Mouse (Mus musculus) erythroblast, adult 5-6 weeks (primary cell): ENCODE results near the gene Supt7l. TPM values are rescaled to one million over a fixed set of nuclear protein-coding genes. Genes with fewer than 3 reads are reported as not detected.
"Not testable (repeated sequence)": the region's sequence is repeated elsewhere in the genome, so short reads cannot be mapped to it uniquely, and the experiment has no call there.

ENCODE experiments used
- ATAC-seq: replicated peaks from 2 replicates; pipeline ENCODE4 v1.8.0; 2016; ENCODE audit warnings: moderate number of reproducible peaks, mild to moderate bottlenecking, moderate TSS enrichment, inconsistent platforms; ENCODE audit not compliant: poor library complexity, low FRiP score, severe bottlenecking
- total RNA-seq, 2 experiments: library from RNA; stranded (forward) in 1 of 2; stranded (reverse) in 1 of 2; fragments of 150-400 nt in 1 of 2; fragments of 200-764, 138-1000 nt in 1 of 2; gene quantifications; 2 replicates each; pipeline versions ENCODE4 v1.2.3 to v1.2.4; 2015 to 2017; ENCODE audit warnings: low replicate concordance in 2 of 2

Supt7l gene
- total RNA-seq (2015; ENCODE audit: low replicate concordance) (11.5 and 13.3 TPM in 2 replicates), total RNA-seq (2017; ENCODE audit: low replicate concordance) (17.8 and 20.8 TPM in 2 replicates)

DNA sequence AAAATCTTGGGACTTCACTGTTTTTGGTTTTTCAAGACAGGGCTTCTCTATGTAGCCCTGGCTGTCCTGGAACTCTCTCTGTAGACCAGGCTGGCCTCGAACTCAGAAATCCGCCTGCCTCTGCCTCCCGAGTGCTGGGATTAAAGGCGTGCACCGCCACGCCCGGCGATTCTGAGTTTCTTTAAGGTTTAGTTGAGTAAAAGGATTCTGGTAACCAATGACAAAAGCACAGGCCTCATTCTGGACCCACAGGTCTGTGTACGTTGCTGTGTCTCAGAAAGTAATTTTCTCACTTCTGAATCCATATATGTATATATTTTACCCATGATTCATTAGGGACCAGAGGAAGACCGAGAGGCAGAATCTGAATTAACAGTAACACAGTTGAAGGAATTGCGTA is at the start of gene Supt7l:
Supt7l (minus strand) TSS at position 101 of the 400 bp plus-strand sequence.
- not testable (repeated sequence) for ATAC-seq

DNA sequence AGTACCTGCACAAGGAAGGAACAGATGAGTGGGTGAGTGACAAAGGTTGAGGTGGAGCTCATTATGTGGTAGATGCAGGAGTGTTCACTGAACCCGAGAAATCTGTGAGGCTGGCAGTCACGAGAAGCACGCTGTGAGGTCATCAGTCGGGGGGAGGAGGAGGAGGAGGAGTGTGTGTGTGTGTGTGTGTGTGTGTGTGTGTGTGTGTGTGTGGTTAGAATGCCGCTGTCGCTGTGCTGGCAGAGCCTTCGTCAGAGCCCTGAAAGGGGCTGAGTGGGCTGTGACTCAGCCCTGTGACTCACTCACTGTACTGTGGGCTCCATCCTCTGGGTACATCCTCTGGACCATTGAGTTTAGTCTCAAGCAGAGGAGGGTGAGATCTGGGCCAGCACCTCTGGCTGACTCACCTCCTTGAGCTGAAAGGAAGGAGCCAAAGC is 49.0 kb upstream of the Supt7l start:
- no peak for ATAC-seq

DNA sequence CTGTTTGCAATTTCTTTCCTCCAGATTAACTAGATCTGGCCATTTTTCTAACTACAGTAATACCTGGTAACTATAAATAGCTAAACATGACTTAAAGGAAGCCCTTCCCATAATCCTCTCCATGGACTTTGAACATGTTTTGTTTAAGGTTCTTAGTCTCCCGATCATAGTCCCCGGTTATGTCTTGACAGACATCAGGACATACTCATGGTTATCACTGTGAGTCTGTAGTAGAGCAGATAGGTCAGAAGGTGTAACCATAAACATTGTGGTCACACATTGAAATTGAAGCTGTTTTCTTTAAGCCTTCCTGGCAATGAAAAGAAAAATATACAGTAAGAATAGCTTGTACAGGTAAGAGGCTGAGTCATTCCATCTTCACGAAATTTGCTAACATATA is 46.1 kb upstream of the Supt7l start:
- no peak for ATAC-seq

DNA sequence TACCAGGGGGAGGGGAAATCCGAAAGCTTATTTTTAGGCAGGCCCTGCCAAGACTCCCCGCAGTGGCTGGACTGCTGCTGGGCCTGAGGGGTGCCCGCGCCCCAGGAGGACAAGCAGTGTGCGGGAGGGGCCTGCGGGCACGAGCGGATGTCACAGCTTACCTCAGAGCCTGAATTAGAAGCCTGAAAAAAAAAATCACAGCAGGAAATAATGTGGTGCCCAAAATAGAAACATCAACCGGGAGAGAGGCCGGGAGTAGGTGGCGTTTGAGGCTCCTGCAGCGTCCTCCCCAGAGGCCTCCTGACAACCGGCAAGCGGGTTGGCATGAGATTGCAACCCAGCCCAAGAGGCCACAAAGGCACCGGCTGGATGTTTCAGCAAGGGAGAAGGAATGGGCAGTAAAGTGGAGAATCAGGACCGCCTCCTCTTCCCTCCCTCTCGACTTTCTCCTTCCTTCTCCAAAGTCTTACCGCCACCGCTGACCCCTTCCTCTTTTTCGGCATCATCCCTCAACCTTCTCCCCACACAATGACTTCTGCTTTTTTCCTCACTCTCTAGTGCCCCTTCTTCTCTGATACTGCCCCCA is 43.5 kb upstream of the Supt7l start:
- ATAC-seq, result no peak

- no peak for ATAC-seq
These were observed 40.5 kb upstream of the Supt7l start for GRCm38 (mm10) chr5:31567951-31568657.

DNA sequence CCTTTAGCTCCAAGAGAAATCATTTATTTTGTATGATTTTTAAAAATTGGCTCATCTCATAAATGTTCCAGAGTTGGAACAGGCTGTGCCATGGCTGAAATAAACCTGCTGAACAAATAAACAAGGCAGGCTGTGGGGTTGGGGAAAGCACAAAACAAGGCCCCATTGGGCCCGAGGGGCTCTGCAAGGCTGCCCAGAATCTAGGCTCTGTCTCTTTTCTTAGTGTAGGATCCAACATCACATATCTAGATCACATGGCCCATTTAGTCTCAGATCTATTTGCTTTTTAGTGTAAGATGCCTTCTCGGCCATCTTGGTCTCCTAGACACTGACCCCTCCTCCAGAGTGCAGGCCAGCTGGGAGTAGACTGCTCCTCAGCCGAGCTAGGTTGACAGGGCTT is 38.9 kb upstream of the Supt7l start:
- no peak for ATAC-seq

DNA sequence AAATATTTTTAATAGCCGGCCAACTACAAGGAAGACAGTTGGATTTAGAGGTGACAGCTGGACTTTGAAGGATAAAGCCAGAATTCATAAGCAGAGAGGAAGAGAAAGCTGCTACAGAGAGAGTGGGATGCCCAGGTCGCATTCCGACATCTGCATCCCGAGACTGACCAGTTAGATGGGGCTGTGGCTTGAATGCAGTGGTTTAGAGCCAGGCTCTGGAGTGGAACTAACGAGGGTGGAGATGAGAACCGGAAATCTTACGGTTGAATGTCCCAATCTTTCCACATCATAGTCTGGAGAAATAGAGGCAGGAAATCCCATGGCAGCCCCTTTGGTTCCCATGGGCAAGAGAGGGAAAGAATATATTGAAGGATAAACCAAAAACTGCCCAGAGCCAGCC is 38.4 kb upstream of the Supt7l start:
- ATAC-seq, result no peak

DNA sequence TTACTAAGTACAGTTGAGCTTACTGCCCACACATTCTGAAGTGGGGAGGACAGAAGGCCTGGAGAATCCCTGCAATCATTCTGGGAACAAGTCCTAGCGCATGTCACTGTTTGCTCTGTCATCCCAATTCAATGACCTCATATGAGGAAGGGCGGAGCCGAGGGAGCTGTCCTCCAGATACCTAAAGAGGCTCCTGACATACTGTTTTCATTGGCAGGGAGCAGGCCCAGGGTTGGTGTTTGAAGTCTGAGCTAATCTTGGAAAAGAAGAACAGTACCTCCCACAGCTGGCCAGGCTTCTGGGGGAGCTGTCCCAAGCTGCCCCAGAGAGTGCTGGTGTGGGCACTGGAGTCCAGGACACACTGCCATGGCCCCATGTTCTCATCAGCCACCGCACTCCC is 37.4 kb upstream of the Supt7l start:
- ATAC-seq, result no peak

DNA sequence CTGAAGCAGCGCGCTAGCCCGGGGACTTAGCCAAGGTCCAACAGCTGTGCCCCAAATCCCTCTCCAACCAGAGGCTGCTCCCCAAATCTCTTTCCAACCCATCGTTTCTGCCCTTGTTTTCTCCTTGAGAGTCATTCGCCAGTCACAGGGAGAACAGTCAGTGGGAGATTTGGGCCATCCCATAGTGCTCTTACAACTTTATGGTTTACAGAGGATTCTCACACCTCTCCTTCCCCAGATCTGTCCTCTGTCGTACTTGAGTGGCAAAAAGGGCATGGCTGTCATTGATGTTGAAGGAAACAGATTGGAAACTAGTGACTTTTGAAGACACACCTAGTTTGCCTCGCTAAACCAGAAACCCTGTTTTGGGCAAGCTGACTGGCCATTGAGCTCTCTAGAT is 36.3 kb upstream of the Supt7l start:
- no peak for ATAC-seq

GRCm38 (mm10) chr5:31563496-31563895 is 35.9 kb upstream of the Supt7l start:
- ATAC-seq, result peak; percentile 71

DNA sequence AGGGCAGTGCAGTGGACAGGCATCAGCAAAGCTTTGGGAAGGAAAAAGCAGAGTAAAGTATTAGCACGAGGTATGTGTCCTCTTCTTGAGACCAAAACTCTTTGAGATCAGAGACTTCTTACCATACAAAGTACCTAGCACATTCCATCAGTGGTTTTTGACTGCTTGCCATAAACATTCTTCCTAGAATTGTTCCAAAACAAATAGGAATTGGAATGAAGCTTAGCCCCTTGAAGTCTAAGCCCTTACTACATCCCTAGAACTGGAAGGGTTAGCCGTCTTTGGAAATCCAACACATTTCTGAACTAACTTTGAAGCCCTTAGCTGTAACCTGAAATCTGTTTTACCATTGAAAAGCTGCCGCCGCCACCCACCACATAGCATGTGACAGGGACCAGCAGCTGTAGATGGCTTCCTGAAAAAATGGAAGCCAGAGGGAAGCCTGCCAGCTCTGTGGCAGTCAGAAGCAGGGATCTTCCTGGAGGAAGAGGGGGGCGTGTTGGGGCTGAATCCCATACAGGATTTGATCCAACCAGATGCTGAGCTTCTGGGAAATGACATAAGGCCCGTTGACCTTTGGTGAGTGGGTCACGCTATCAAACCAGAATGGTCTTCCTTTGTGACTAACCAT is 34.5 kb upstream of the Supt7l start:
- no peak for ATAC-seq

GRCm38 (mm10) chr5:31560352-31560751 is 32.7 kb upstream of the Supt7l start:
- ATAC-seq, result no peak

- no peak for ATAC-seq
These were observed 31.8 kb upstream of the Supt7l start for GRCm38 (mm10) chr5:31559401-31559800.

DNA sequence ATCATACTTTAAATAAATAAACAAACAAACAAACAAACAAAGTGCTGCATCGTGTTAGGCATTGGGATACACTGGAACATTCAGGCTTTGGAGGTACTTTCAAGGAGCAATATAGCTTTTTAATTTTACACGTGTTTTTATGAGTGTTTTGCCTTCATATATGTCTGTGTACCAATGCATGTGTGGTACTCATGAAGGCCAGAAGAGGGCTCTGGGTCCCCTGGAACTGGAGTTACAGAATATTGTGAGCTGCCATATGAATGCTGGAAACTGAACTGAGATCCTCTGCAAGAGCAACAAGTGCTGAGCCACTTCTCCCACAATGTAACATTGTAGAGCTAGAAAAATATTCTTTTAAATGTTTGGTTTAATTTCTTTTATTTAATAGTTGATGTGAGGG is 7.6 kb upstream of the Supt7l start:
- no peak for ATAC-seq

DNA sequence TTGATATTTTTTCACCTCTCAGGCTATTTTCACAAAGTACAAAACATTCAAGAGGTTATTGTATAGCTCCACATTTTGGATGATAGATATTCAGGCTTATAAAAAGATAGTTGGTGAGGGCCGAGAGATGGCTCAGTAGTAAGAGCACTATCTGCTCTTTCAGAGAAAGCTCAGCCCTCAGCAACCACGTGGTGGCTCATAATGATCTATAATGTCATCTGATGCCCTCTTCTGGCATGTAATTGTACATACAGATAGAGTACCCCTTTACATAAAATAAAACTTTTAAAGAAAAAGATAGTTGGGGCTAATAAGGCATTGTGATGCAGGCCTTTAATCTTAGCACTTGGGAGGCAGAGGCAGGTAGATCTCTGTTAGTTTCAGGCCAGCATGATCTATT is 953 bp upstream of the Supt7l start:
- ATAC-seq, result no peak

GRCm38 (mm10) chr5:31527117-31527680 is 408 bp downstream of the Supt7l start:
- peak; percentile 66 for ATAC-seq

DNA sequence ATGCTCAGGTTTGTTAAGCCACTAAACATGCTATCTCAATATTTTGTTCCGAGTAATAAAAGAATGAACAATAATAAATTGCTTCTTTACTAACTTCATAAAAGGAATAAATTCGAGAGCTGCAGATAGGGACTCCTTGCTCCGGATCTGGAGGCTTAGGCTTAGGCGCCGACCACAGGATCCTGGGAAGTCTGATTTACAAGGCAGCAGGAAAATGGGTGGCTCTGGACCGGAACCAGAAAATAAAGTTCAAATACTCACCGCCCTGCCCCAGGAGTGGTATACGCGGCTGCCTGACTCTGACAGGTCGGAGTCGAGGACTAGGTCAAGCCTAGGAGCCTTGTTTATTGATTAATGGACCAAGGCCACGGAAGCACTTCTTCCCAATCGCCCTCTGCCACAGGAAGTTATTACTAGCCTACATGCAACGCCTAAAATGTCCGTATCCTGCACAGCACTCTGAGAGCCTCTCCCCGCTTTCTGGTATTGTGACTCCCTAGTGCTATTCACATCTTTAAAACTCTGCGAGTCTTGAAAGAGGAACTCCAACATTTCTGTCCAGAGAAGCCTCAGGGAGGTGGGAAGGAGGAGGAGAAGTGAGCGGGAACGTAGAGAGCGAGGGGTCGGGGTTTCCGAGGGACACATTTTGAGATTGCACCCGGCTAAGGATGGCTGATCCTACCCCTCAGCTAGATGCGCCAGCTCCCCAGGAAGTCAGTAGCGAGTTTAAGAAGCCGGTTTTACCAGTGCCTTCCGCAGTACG is 1.1 kb downstream of the Supt7l start, which contains the start of gene Slc4a1ap:
Slc4a1ap (plus strand) TSS at position 642 of the 763 bp plus-strand sequence.
- peak; percentile 91 for ATAC-seq

DNA sequence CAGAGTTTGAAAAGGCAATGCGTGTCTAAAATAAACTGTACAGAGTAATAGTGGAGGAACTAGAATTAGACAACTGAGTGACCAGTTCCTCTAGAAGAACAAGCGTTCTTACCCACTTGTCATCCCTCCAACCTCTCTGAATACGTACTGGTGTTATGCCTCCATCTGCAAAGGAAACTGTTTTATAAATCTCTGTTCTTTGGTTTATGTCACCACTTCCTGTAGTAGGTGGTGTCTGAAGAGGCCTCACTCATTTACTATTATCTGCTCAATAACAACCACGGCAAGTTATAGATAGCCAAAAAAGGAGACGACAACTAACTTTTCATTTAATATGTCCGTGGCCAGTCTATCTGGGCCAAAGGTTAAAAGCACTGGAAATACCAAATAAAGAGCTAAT is 7.1 kb downstream of the Supt7l start:
- no peak for ATAC-seq

DNA sequence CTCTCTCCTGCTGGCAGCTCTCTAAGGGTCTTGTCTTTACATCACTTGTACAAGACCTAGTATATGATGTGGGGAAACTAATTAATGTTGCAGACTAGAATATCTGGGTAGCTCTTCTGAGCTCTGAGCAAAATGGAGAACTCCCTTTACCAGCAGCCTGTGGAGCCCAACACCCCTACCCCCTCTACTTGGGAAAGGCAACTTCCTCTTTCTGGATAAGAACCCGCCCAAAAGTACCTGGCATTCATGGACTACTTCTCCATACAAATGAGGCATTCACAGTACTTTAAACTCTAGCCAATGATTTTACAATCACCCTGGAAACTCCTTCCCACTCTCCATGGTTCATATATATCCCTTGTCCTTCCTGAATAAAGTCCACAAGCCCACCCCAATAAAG is 15.1 kb downstream of the Supt7l start:
- ATAC-seq, result no peak

DNA sequence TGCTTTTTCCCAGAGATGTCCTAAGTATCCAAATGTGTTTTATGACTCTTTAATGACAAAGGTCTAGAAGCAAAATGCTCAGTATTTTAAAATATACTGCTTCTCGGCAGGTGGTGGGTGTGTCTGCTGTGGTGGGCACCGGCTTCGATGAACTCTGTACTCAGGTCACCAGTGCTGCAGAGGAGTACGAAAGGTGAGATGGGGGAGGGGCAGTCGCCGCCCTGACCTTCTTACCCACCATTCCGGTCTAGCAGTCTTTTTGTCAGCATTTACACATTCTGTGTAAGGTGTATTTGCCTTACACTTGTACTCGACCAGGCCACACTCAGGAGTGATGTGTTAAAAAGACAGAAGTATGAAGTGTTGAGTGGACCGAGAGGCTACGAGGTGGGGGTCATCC is 22.8 kb downstream of the Supt7l start:
- no peak for ATAC-seq
